Mouse (Mus musculus): ENCODE measurements around the gene Ncf2. TPM values are rescaled to one million over a fixed set of nuclear protein-coding genes. Genes with fewer than 3 reads are reported as not detected.

Gene Ncf2
- polyA plus RNA-seq (2012; rRNA removed) = 3.8 and 5.2 TPM in 2 replicates
- 6.0 and 6.8 TPM in 2 replicates for polyA plus RNA-seq (2014; fragmentation: Nextera tagmentation; extraction: Ambion mirVana)

DNA sequence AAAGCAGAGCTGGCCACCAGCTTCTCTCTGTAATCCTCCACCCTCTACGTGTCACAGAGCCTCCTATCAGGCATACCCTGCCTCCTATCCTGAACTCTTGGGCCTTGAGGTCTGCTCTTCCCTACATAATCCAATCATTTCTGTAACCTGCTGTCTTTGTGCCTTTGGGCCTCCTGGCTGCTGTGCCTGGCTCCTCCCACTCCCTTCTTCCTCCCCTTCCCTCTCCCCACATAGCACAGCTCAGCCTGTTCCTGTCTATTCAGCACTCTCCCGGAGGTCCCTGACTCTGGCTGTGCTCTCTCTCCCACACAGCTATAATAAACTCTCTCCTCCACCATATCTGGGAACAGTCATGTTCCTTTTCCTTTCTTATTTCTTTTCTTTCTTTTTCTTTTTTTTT is at the start of gene Ncf2:
Gene Ncf2, plus strand, starts transcription at position 298 of the 400 bp plus-strand sequence.
- no peak within 1 kb of the TSS for H3K4me3 ChIP-seq (replicated peaks; ENCODE audit: low read length)
- TF ChIP-seq POLR2A (IDR thresholded peaks at IDR 0.05; ENCODE audit: borderline replicate concordance, extremely low read depth, insufficient read depth, insufficient read length) = no peak
- no peaks in the 10 kb centered on the region for H3K27me3 ChIP-seq (ENCODE audit: control insufficient read depth, insufficient read depth, low read length)
- no peak within 1 kb of the TSS for H3K4me2 ChIP-seq (replicated peaks; ENCODE audit: low read depth, low read length, severe bottlenecking)
- WGBS = 15% methylated on average over 2 of the region's 2 CpGs
- H3K9ac ChIP-seq (ENCODE audit: low read depth, low read length, severe bottlenecking) = no peak within 1 kb of the TSS
- H3K36me3 ChIP-seq (ENCODE audit: control insufficient read depth, insufficient read depth, low read length) = no peaks in the 10 kb centered on the region
- ATAC-seq (ENCODE audit: low FRiP score, low read depth) (peak; percentile 81), DNase-seq (ENCODE audit: low spot score) (peak; percentile 22)
- no peak within 1 kb of the TSS for H3K27ac ChIP-seq (replicated peaks; ENCODE audit: low read depth, low read length)
- 0 out of 2 replicates have a peak, but pooled peaks cover 2% of the 10 kb centered on the region for H3K4me1 ChIP-seq (ENCODE audit: control insufficient read depth, insufficient read depth, low read length)
- no peaks in the 10 kb centered on the region for H3K9me3 ChIP-seq (ENCODE audit: control insufficient read depth, low read length)

DNA sequence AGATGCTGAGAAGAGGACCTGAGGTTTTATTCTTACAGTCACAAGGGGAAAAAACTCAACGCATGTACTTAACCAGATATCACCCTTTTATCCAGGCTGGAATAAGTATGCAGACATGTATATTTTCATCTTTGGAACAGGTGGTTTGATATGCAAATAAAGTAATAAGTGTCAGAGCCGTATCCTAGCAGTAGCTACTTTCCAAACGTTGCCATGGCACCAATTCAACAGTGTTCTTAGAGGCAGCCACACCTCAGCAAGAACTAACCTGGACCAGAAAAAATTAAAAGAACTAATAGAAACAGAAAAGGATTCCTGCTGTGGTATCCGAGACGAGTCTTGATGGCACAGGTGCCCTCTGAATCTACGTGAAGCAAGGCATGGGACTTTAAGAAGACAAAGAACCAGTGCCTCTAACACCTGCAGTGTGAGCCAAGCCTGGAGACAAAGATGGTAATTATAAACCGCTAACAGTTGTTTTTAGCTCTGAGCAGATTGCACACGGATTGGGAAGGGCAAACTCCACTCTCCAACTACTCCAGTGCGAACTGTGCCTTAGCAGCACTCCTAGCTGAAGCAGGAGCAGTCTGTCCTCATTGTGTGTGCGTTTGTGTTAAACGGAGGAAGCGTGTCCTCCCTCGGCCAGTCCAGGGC is 49.6 kb upstream of the Ncf2 start, which contains the start of gene Apobec4:
Gene Apobec4, plus strand, starts transcription at position 240 of the 654 bp plus-strand sequence.
- H3K9me3 ChIP-seq (ENCODE audit: control insufficient read depth, low read length) = no peaks in the 10 kb centered on the region
- H3K36me3 ChIP-seq (ENCODE audit: control insufficient read depth, insufficient read depth, low read length) = no peaks in the 10 kb centered on the region
- ATAC-seq (ENCODE audit: low FRiP score, low read depth) (no peak), DNase-seq (ENCODE audit: low spot score) (no peak)
- H3K4me2 ChIP-seq (replicated peaks; ENCODE audit: low read depth, low read length, severe bottlenecking) = no peak within 1 kb of the TSS
- no peak within 1 kb of the TSS for H3K9ac ChIP-seq (ENCODE audit: low read depth, low read length, severe bottlenecking)
- H3K27me3 ChIP-seq (ENCODE audit: control insufficient read depth, insufficient read depth, low read length) = no peaks in the 10 kb centered on the region
- TF ChIP-seq POLR2A (IDR thresholded peaks at IDR 0.05; ENCODE audit: borderline replicate concordance, extremely low read depth, insufficient read depth, insufficient read length) = no peak
- H3K4me1 ChIP-seq (ENCODE audit: control insufficient read depth, insufficient read depth, low read length) = no peaks in the 10 kb centered on the region
- no peak within 1 kb of the TSS for H3K4me3 ChIP-seq (replicated peaks; ENCODE audit: low read length)
- WGBS = 67% methylated on average over 13 of the region's 13 CpGs
- no peak within 1 kb of the TSS for H3K27ac ChIP-seq (replicated peaks; ENCODE audit: low read depth, low read length)

DNA sequence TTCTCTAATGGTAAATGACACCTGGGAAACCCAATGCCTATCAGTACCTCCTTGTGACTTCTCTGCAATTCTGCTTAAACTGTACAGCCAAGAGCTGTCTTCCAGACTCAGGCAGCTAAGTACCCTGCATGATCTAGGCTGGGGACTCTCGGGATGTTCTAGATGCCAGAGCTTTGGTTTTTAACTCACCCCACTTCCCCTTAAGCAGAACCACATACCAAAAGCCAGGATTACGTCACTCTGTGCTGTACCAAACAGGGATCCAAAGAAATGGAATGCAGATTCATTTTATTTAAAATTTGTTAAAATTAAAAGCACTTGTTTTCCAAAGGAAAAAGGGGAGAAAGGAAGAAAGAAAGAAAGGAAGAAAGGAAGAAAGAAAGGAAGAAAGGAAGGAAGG is 38.2 kb upstream of the Ncf2 start:
- Histone ChIP-seq H3K4me3 (replicated peaks; ENCODE audit: low read length) (no peak overlapping the region), H3K27me3 (ENCODE audit: control insufficient read depth, insufficient read depth, low read length) (no peaks in the 10 kb centered on the region), H3K4me2 (replicated peaks; ENCODE audit: low read depth, low read length, severe bottlenecking) (no peak overlapping the region), H3K9ac (ENCODE audit: low read depth, low read length, severe bottlenecking) (no peak overlapping the region), H3K36me3 (ENCODE audit: control insufficient read depth, insufficient read depth, low read length) (no peaks in the 10 kb centered on the region), H3K4me1 (ENCODE audit: control insufficient read depth, insufficient read depth, low read length) (0 out of 2 replicates have a peak, but pooled peaks cover 3% of the 10 kb centered on the region), H3K9me3 (ENCODE audit: control insufficient read depth, low read length) (no peaks in the 10 kb centered on the region), H3K27ac (replicated peaks; ENCODE audit: low read depth, low read length) (no peak overlapping the region)
- WGBS = 59% methylated on average over 2 of the region's 2 CpGs
- ATAC-seq (ENCODE audit: low FRiP score, low read depth) (no peak), DNase-seq (ENCODE audit: low spot score) (no peak)
- no peak for TF ChIP-seq POLR2A (IDR thresholded peaks at IDR 0.05; ENCODE audit: borderline replicate concordance, extremely low read depth, insufficient read depth, insufficient read length)

DNA sequence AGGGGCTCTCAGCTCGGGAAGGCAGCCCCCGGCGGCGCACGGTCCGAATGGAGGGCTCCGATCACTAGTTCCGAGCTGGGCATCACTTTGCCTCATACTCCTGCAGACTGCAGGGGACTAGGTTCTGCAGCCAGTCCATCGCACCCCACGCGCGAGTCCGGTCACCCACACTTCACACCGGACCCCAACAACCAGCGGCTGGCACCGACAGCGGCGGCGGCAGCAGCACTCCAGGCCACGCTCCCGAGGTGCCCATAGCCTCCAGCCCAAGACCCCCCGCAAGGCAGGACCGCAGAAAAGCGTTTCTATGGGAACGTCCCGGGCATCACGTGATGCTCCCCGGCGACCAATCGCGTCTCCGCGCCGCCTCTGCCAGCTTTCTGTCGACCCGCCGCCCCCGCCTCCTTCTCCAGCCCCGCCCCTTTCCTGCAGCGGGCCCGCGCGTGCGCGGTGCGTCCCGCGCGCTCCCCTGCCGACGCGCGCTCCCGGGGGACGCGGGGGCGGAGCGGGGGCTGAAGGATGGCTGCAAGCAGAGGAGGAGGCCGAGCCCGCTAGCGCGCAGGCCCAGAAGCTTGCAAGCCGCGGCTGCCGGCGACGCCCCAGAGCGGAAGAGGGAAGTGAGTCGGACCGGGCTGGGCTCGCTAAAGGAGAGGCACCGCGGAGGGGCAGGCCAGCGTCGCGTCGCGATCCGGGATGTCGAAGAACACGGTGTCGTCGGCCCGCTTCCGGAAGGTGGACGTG is 33.8 kb upstream of the Ncf2 start, which contains the start of the genes Rgl1 and Arpc5:
Gene Rgl1, minus strand, starts transcription at position 320 of the 741 bp plus-strand sequence.
Gene Arpc5, plus strand, starts transcription at position 511 of the 741 bp plus-strand sequence.
- ATAC-seq (ENCODE audit: low FRiP score, low read depth) = peak; percentile 95
- Histone ChIP-seq H3K9me3 (ENCODE audit: control insufficient read depth, low read length) (no peaks in the 10 kb centered on the region), H3K4me2 (replicated peaks; ENCODE audit: low read depth, low read length, severe bottlenecking) (peak within 1 kb of the TSS; percentile 85), H3K27me3 (ENCODE audit: control insufficient read depth, insufficient read depth, low read length) (no peaks in the 10 kb centered on the region), H3K27ac (replicated peaks; ENCODE audit: low read depth, low read length) (peak within 1 kb of the TSS; percentile 71), H3K9ac (ENCODE audit: low read depth, low read length, severe bottlenecking) (peak within 1 kb of the TSS; percentile 91), H3K36me3 (ENCODE audit: control insufficient read depth, insufficient read depth, low read length) (peaks cover 22% of the 10 kb centered on the region), H3K4me1 (ENCODE audit: control insufficient read depth, insufficient read depth, low read length) (0 out of 2 replicates have a peak, but pooled peaks cover 3% of the 10 kb centered on the region), H3K4me3 (replicated peaks; ENCODE audit: low read length) (peak within 1 kb of the TSS; percentile 96)
- peak; percentile 76; the same call in 1 of the 2 replicates for TF ChIP-seq POLR2A (IDR thresholded peaks at IDR 0.05; ENCODE audit: borderline replicate concordance, extremely low read depth, insufficient read depth, insufficient read length)
- DNase-seq (ENCODE audit: low spot score) = peak; percentile 95
- 2% methylated on average over 65 of the region's 86 CpGs for WGBS

Measured in limb, embryonic 14.5 days (tissue).